Mouse (Mus musculus) CH12.LX (cell line): ENCODE measurements around the gene Anks1b.

Source experiments
- CTCF ChIP-seq, 2 experiments: IDR thresholded peaks in 1 of 2; conservative IDR thresholded peaks in 1 of 2; 2 replicates each; pipeline ENCODE4 v1.5.1; 2011 to 2012; ENCODE audit warnings: low read depth in 2 of 2, low read length in 2 of 2, improper control_type of control experiment in 1 of 2, inconsistent platforms in 1 of 2, mild to moderate bottlenecking in 1 of 2, moderate library complexity in 1 of 2
- JUND ChIP-seq: conservative IDR thresholded peaks from 2 replicates; pipeline ENCODE4 v1.6.1; 2011; ENCODE audit warnings: low read depth, low read length, improper control_type of control experiment
- MAFK ChIP-seq: IDR thresholded peaks from 2 replicates; pipeline ENCODE4 v1.6.1; 2011; ENCODE audit warnings: low read length, improper control_type of control experiment; ENCODE audit not compliant: insufficient replicate concordance
- MEF2A ChIP-seq: IDR thresholded peaks from 2 replicates; pipeline ENCODE4 v1.6.1; 2014; ENCODE audit warnings: low read depth, mild to moderate bottlenecking, inconsistent platforms, low read length, improper control_type of control experiment, borderline replicate concordance
- MYC ChIP-seq: IDR thresholded peaks from 2 replicates; pipeline ENCODE4 v1.6.1; 2011; ENCODE audit warnings: low read depth, mild to moderate bottlenecking, improper control_type of control experiment, low read length
- POLR2A ChIP-seq: IDR thresholded peaks from 2 replicates; pipeline ENCODE4 v1.6.1; 2011; ENCODE audit warnings: low read depth, mild to moderate bottlenecking, improper control_type of control experiment, low read length
- POLR2AphosphoS2 ChIP-seq: IDR thresholded peaks from 2 replicates; pipeline ENCODE4 v1.6.1; 2011; ENCODE audit warnings: low read depth, low read length, improper control_type of control experiment

GRCm38 (mm10) chr10:90081151-90081550 lies 207.8 kb downstream of the Anks1b start:
- TF ChIP-seq POLR2A, result no peak
- no peak for TF ChIP-seq MYC
- TF ChIP-seq MEF2A, result no peak
- no peak for TF ChIP-seq JUND
- no peak for TF ChIP-seq CTCF (conservative IDR thresholded peaks at IDR 0.05 in 1 of 2, IDR thresholded peaks at IDR 0.05 in 1 of 2; ENCODE audit: low read depth in 2 of 2, low read length in 2 of 2)
- TF ChIP-seq MAFK, result no peak
- TF ChIP-seq POLR2AphosphoS2, result no peak
